Mouse (Mus musculus) layer of hippocampus, adult 8-10 months (tissue): ENCODE data around the gene Fam222b. TPM values are rescaled to one million over a fixed set of nuclear protein-coding genes. Genes with fewer than 3 reads are reported as not detected.
A peak's percentile ranks its signal among the peaks of the same experiment; 100 is the strongest.
"Not testable (repeated sequence)": the region's sequence is repeated elsewhere in the genome, so short reads cannot be mapped to it uniquely, and the experiment has no call there.

ENCODE experiments used
- DNase-seq, 2 experiments: peaks; one replicate each; pipeline ENCODE4 v3.0.0; 2022; ENCODE audit warnings: low spot score in 2 of 2
- total RNA-seq, 4 experiments: library from RNA; stranded (reverse); gene quantifications; 2 replicates each; pipeline ENCODE4 v1.2.4; 2022

The Fam222b gene
- total RNA-seq, result 10 to 100 TPM; 27.4 to 30.0 (median 28.1) TPM

DNA sequence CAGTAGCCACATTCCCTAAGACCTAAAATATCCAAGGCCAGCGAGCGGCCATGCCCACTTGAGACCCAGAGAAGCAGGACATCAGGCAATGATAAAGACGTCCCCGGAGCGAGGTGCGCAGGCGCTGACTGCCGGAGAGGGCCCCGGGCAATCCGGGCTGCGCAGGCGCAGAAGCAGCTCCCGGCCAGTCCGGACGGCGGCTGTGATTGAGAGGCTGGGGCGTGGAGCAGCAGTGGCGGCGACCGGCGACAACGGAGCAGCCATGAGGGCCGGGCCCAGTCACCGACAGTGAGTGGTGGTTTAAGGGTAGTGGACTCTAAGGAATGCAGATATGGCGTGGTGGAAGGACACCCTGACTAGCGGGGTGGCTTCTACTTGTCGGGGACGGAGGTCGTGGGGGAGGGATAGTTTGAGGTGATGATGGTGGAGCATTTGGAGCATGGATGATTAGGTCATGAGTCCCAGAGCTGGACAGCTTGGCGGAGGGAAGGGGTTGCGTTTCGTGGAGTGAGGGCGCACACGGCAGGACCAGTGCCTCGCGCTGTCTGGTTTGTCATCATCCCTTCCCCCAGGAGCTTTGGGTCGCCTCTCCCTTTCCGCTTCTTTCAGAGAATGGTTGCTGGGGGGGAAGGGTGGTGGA, at the start of gene Fam222b:
Gene Fam222b, plus strand, starts transcription at position 157 of the 640 bp plus-strand sequence.
- peak; percentile 88 to 91 for DNase-seq

DNA sequence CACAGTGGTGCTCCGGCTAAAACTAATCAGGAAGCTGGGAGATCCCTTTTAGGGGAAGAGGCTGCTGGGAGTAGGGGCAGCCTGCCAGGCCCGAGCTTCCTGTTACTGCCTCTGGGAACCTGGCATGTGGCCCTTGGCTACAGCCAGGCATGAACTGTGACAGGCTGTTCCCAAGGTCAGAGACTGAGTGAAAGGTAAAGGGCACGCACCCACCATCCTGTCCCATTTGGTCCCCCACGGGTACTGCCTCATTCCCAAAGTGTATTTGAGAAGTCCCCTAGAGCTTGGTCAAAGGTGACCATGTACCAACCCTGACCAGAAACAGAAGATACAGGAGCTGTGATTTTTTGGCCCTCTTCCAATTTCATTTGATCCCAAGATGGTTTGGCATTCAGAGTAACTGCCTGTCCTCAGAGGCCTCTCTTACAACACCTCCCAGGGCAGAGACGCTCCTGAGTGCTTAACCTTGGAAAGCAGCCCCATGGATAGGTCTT, 49.7 kb upstream of the Fam222b start:
- no peak for DNase-seq

DNA sequence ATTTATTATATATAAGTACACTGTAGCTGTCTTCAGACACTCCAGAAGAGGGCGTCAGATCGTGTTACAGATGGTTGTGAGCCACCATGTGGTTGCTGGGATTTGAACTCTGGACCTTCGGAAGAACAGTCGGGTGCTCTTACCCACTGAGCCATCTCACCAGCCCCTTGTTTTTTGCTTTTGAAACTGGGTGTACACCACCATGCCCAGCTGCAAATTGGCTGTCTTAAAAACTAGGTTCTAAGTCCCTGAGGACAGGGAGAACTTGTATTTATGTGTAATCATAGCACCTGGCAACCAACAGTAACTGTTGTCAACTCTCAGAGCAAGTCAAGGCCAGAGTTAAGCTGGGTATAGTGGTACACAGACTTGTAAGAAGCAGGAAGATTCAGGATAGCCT, 45.8 kb upstream of the Fam222b start:
- not testable (repeated sequence) for DNase-seq

DNA sequence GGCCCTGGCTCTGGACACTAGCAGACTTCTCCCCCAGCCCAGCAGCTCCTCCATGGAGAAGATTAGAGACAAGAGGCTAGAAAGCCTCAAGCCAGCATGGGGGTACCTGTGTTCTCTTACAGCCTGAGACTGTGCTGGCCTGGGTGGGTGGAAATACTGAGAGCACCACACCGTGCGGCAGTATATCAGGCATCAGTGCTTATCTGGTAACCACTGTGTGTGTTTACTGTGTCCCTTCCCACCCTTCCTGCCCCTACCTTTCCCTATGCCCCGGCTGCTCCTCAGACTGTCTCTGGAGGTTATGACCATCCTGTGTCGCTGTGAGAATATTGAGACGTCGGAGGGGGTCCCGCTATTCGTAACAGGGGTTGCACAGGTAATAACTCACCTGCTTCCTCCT, 41.4 kb upstream of the Fam222b start:
- DNase-seq, result no peak

DNA sequence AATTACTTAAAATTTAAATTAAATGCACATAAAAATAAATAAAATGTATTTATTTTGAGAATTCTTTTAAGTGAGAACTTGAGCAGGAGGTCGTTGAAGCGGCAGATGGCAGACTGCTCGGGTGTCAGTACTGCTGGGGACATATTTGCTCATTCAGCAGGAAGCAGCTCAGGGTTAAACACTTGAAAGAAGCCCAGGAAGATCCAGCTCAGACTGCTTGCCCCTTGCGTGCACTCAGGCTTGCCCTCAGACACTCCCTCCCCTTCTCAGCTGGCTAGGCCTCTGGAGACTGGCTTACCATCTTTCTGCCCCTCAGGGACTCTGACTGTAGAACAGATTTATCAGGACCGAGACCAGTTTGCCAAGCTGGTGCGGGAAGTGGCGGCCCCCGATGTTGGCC, 37.5 kb upstream of the Fam222b start:
- no peak for DNase-seq

DNA sequence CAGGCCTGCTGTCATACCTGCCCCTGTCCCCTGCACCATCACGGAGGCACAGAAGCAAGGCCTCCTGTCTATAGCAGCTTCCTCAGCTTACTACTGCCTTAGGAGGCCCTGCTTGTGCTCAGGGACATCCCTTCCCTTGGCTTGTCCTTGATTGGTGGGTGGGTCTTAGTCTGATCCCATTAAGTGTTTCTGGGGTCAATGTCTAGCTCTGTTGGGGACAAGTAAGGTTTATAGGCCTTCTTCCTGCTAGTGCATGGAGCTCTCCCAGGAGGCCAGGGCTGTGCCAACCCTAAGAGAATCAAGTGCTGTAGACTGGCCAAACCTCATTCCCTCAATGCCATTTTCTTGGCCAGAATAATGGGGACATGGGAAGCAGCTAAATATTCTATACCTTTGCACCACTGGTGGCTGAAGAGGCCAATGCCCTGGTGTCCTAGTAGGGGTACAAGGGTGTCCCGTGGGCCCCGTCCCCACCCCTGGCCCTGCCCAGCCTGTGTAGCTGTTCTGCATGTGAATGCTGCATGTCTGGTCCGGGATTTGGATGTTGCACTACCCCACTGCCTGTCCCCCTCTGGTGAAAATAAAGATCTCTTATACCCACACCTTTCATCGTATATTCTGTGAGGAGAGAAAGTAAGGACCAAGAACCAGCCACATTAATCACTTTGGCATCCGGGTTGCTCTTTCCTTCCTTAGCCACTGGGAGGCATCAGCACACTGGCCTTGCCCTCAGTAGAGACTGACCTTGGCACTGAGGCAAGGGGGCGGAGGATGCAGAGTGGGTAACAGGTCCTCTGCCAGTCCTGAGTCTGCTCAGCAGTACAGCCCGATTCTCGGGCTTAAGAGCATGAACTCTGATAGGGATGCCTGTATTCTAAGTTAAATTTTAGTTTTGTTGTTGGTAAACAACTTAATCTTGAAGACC, 34.4 kb upstream of the Fam222b start:
- peak; percentile 45 to 68 for DNase-seq

DNA sequence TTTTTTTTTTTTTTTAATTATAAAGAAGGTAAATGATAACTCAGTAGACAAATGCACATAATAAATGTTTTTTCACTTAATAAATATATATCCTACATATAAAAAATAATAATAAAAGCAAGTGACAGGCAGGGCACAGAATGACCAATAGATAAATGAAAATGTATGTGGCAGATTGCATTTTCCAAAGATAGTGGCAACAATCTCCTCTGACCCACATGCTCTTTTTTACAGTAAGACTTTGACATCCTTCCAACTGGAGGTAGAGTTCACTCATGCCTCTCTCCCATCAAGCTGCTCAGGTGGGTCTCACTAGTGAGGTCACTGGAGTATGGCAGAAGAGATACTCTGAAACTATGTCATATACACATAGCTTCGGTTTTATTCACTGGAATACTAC, 31.9 kb upstream of the Fam222b start:
- DNase-seq, result no peak

DNA sequence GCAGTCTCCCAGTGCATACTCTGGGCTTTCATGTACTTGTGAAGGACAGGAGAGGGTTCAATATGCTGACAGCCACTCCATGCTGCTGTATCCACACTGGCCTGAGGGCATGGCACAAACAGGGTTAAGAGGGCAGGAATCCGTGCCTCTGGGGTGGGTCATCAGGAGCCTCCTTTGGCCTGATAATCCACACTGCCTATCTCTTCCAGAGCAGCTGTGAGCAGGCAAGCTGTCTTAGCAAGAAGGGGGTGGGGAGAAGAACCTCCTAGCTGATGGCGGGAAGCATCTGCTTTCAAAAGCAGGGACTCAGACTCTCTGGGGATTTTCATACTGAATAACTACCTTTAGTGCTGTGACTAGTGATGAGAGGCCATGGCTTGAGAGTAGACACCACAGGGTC, 28.6 kb upstream of the Fam222b start:
- DNase-seq, result no peak

DNA sequence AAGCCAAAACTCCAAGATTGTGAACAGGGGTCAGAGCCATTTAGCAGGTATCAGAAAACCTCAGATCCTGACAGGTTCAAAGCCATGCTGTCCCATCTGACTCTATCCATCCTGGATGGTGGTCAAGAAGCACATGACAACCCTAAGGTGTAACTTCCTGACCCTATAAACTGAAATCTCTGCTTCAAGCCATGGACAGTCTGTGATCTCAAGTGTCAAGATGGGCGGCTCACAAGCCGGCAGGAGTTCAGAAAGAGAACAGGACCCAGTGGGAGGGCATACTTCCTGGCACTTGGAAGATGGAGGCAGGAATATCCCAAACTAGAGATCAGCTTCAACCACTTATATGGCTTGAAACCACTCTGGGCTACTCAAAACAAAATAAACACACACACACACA, 27.8 kb upstream of the Fam222b start:
- DNase-seq, result no peak

DNA sequence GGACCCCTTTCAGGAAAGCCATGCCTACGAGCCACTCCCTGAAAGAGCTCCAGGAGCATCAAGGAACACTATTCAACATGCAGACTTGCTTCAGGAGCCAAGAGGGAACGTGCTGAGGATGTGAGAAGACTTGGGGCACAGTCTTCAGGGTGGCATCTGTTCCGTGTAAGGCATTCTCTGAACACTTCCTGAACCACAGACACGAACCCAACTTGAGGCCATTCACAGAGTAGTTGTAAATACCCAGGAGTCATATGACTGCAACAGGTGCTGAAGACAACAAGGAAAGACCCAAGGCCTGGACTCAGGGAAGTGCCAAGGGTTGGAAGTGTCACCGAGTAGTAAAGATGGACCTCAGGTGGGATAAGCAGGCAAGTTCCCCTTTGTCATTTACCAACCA, 26.9 kb upstream of the Fam222b start:
- no peak for DNase-seq

DNA sequence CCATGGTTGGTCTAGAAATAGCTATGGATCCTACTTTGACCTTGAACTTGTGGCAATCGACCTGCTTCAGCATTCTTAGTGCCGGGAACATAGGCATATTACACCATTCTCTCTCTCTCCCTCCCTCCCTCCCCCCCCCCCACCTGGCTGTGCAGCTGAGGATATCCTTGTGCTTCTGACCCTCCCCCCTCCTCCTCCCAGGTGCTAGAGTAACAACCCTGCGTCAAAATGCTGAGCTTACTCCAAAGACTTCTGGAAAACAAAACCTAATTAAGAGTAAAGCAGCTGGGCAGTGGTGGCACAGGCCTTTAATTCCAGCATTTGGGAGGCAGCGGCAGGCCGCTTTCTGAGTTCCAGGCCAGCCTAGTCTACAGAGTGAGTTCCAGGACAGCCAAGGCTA, 25.3 kb upstream of the Fam222b start:
- DNase-seq, result no peak

DNA sequence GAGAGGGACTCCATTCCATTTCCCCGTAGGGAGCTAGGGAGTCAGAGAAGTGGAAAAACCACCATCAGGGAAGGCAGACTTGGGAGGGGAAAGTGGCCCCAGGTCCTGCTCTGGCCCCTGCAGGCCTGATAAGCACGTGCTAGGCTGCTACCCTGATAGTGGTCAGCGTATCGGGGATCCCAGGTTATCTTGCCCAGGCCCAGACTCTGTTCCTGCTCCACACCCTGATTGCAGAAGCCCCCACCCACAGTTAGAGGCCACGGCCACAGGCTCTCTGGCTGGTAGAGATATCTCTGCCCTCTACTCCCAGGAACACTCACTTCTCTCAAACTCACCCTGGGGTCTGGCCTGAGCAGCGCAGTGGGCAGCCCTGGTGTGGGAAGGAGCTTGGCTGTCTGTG, 24.8 kb upstream of the Fam222b start:
- no peak for DNase-seq

DNA sequence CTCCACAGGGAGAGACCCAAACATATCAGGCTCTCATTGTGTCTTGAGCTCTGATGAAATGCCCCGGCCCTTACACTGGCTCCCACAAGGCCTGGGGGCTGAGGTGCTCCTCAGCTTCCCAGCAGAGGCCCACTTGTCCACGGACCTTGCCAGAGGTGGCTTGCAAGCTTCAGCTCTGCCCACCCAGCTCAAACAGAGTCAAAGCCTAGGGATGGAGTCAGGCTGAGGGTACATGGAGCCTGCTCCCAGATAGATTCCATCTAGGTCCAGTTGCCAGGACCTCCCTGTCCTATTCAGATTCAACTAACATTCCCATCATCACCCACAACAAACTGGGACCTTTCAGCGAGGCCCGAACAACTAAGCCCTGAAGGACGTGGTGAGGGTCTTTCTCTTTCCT, 22.5 kb upstream of the Fam222b start:
- no peak for DNase-seq

DNA sequence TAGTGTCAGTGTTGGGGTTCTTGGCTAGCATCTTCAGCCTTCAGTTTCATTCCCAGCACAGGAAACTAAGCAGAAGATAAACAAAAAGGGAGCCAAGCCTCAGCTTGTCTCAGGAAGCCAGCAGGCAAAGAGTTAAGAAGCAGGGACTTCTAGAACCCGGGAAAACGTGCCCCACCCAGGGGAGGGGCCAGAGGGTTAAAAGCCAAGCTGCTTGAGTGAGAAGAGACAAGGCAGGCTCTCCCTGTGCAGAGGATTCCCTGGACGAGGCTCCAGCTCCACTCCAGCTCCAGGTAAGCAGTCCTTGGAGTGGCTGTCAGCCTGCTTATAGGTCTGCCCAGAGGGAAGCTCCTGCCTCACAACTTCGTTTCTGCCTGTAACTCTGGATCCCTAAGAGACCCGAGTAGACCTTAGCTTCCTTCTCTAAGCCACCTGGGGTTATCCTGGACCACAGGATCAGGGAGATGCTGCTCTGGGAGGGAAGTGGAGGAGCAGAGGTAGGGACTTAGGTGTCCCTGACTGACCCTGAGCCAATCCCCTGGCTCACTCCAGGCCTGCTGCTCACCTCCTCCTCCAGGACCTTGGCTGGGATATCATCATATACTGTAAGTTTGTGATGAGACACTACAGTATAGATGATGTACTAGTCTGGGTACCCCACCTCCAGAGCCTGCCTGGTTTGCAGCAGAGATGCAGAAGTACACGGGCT, 21.9 kb upstream of the Fam222b start:
- no peak for DNase-seq

DNA sequence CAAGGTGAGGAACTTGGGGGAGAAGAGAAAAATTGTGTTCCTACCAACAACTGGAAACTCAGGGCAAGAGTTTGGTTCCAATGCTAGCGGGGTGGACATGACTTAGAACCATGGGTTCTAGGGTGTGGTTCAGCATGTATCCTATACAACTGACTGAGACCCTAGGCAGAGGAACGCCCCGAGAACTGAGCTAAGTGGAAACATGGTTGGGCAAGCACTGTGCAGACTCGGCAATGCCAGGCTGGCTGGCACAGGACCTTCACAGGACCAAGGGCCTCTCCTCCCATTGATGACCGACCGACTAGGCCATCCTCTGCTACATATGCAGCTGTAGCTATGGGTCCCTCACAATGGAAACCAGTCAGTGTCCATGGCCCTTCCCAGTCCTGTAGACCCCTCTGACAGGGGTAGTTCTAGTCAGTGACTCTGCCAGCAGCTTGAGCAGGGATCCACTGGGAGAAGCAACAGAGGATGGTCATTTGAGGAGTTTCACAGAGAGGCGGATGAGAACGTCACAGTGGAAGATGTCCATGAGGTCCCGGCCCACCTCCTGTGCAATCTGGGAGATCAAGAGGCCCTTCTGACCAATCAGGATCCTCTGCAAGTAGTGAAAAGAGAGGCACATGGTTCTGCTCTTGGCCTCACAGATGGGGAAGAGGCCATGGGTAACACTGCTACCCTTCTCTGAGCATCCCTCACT, 20.7 kb upstream of the Fam222b start:
- no peak for DNase-seq

DNA sequence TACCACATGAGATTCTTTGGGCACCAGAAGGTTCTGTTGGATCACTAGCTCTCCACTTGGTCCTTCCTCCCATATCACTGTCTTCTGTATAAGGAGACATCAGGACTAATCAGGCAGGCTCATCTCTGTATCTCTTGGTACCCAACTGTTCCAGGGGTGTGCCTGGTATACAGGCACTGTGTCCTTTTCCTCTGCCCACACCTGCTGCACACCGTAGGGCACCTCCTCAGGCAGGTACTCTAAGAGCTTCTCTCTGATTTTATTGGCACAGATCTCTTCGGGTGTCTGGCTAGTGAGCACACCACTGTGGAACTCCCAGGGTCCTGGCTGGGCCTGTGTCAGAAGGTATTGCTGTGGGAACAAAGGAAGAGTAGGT, 20.2 kb upstream of the Fam222b start:
- DNase-seq, result no peak

DNA sequence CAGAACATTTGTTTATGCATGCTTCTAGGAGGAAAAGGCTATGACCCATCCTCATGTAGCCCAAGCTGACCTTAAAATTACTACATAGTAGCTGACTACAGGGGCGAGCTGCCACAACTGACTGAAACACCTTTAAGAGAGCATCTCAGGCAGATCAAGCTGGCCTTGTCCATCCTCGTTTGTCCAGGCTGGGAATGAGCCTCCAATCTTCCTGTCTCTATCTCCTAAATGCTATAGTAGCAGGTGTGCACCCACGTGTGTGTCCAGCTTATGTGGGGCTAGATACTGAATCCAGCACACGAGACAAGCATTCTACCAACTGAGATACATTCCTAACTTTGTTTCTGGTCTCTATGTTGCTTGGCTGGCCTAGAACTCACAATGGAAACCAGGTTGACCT, 19.8 kb upstream of the Fam222b start:
- DNase-seq, result no peak

DNA sequence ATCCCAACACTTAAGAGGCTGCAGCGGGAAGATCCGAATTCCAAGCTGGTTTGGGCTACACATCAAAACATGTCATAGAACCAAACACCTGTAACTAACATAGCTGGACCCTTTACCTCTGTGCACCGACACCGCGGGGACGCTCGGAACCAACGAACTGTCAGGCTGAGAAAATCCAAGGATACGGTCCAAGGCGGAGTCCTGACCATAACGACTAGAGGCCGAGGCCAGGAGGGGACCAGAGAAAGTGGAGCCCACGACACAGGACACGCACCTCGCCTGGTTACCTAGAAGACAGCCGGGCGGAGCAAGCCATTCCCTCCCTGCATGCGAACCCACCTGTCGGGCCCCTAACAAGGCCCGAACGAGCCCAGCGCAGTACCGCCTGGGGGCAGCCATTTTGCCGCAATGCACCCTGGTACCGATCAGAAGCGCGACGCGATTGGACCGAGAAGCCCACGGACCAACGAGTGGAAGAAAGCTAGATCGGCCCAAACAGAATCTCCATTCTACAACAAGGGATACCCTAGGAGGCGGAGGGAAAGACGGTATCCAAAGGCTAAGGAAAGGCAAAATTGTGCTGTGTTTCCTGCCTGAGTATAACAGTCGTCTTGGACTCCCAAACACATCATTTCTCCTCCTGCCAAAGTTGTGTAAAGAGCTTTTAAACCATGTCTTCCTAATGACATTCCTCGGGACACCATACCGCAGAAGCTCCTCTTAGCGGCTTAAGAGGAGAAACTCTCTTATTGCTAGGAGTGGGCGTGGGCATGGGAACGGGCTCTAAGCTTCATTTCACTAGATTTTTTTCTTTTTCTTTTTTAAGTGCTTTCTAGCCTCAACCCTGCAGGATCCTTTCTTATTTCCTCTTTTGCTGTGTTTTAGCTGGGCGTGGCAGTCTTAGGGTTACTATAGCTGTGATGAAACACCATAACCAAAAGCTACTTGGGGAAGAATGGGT, 14.2 kb upstream of the Fam222b start, which contains the start of gene Eral1:
Gene Eral1, minus strand, starts transcription at position 423 of the 961 bp plus-strand sequence.
- peak; percentile 71 to 81 for DNase-seq

DNA sequence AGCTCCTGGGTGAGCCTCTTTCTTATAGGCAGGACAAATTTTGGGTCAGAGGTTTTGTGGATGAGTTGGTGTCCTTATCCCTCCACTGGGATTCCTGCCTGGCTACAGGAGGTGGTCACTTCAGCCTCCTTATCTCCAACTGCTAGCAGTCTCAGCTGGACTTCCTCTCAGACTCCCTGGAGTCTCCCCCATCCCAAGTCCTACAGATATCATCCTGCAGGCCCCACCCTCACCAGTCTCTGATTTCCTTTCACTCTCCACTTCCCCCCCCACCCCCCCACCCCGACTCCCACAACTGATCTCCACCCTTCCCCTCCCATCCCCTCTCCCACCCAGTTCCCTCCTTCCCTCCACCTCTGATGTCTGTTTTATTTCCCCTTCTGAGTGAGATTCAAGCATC, 10.9 kb upstream of the Fam222b start:
- DNase-seq, result no peak

DNA sequence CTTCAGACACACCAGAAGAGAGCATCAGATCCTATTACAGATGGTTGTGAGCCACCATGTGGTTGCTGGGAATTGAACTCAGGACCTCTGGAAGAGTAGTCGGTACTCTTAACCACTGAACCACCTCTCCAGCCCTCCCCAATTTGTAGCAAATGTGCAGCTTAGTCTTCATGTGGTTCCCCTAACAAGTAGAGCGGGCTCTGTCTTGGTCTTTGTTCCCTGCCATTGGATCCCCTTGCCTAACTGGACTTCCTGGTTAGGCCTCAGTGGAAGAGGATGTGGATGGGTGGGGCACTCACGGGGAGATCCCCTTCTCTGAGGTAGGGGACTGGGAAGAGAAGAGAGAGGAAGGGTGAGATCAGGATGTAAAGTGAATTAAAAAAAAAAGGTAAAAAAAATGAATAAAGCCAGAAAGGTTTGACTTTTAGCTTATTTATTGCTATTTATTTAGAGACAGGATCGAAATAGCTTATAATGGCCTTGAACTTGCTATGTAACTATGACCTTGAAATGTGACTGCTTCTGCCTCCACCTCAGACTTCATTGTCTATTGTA, 7.5 kb upstream of the Fam222b start:
- DNase-seq, result no peak
